In the genomic region with DNA sequence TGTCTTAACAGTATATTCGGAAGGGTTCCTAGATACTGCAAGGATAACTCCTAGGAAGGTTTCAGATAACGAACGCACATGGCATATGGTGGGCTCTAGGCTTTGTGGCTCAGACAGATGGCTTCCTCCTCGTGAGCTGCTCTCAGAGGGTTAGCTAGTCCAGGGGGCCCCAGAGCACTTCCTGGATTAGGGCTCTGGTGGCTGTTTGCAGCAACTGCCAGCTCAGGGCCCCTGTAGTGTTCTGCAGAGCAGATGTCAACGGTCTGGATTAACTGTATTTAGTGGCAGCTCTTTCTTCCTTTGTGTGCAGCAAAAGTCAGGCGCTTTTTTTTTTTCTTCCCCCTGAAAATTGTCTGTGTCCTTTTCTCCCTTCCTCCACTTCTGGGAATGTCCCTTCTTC, we compare ENCODE assay signal across 8 mouse cellular contexts. TPM values are rescaled to one million over a fixed set of nuclear protein-coding genes. Genes with fewer than 3 reads are reported as not detected.
A peak's percentile ranks its signal among the peaks of the same experiment; 100 is the strongest.
DNase-seq lines count a peak whose midpoint lies in the region; ATAC-seq lines count a peak whose summit lies in the region.

No protein-coding gene starts in this region.

- no peak overlapping the region for H3K4me3 ChIP-seq in kidney, embryonic 16.5 days (ENCODE audit: low read length)
- no peak overlapping the region for H3K4me3 ChIP-seq in intestine, embryonic 14.5 days (ENCODE audit: low read depth, low read length)
- H3K4me3 ChIP-seq in midbrain, embryonic 16.5 days (ENCODE audit: low read depth, low read length) = no peak overlapping the region

- peaks cover 13% of the 10 kb centered on the region; the same call in 1 of the 2 replicates for H3K4me1 ChIP-seq in kidney, embryonic 16.5 days (ENCODE audit: insufficient read depth, low read length)
- peaks cover 18% of the 10 kb centered on the region for H3K4me1 ChIP-seq in intestine, embryonic 14.5 days (replicated peaks; ENCODE audit: control insufficient read depth, insufficient read depth, low read length)
- peaks cover 12% of the 10 kb centered on the region for H3K4me1 ChIP-seq in midbrain, embryonic 16.5 days (ENCODE audit: control insufficient read depth, insufficient read depth, low read length)

- peak; percentile 51; the same call in 1 of the 2 replicates for ATAC-seq in kidney, embryonic 16.5 days (ENCODE audit: low FRiP score, low TSS enrichment)
- ATAC-seq in intestine, embryonic 14.5 days (replicated peaks; ENCODE audit: low FRiP score, low TSS enrichment, low read depth) = peak; percentile 81
- 0 out of 2 replicates have a peak, but pooled peaks have one; percentile 45 for ATAC-seq in midbrain, embryonic 16.5 days

- no peak overlapping the region for H3K9ac ChIP-seq in kidney, embryonic 16.5 days (replicated peaks; ENCODE audit: low read length)
- no peak overlapping the region for H3K9ac ChIP-seq in intestine, embryonic 14.5 days (ENCODE audit: low read length)
- peak overlapping the region; percentile 35; the same call in 1 of the 2 replicates for H3K9ac ChIP-seq in midbrain, embryonic 16.5 days (ENCODE audit: low read depth, low read length)

- H3K9me3 ChIP-seq in kidney, embryonic 16.5 days (ENCODE audit: low read length) = no peaks in the 10 kb centered on the region
- H3K9me3 ChIP-seq in intestine, embryonic 14.5 days (ENCODE audit: control insufficient read depth, low read length) = no peaks in the 10 kb centered on the region
- no peaks in the 10 kb centered on the region for H3K9me3 ChIP-seq in midbrain, embryonic 16.5 days (replicated peaks; ENCODE audit: control insufficient read depth, low read length, poor library complexity, severe bottlenecking)

- H3K4me2 ChIP-seq in kidney, embryonic 16.5 days (replicated peaks; ENCODE audit: low read depth, low read length) = 0 out of 2 replicates have a peak overlapping the region, but pooled peaks have one; percentile 1
- no peak overlapping the region for H3K4me2 ChIP-seq in intestine, embryonic 14.5 days (ENCODE audit: low read length)
- peak overlapping the region; percentile 6; the same call in 1 of the 2 replicates for H3K4me2 ChIP-seq in midbrain, embryonic 16.5 days (ENCODE audit: low read length)

- WGBS in kidney, embryonic 16.5 days = 10% methylated on average over 6 of the region's 6 CpGs
- 11% methylated on average over 6 of the region's 6 CpGs for WGBS in intestine, embryonic 14.5 days
- 2% methylated on average over 6 of the region's 6 CpGs for WGBS in midbrain, embryonic 16.5 days

- H3K27me3 ChIP-seq in kidney, embryonic 16.5 days (ENCODE audit: insufficient read depth, low read length) = no peaks in the 10 kb centered on the region
- no peaks in the 10 kb centered on the region for H3K27me3 ChIP-seq in intestine, embryonic 14.5 days (replicated peaks; ENCODE audit: control insufficient read depth, insufficient read depth, low read length)
- H3K27me3 ChIP-seq in midbrain, embryonic 16.5 days (ENCODE audit: control insufficient read depth, insufficient read depth, low read depth, low read length) = no peaks in the 10 kb centered on the region

- DNase-seq in kidney, adult 9 months = no peak
- DNase-seq in embryo, embryonic 9.5 days (ENCODE audit: extremely low spot score) = peak; percentile 60
- peak; percentile 70 for DNase-seq in intestine, embryonic 14.5 days (ENCODE audit: low spot score)
- peak; percentile 79 for DNase-seq in thymus, postnatal 4 days
- no peak for DNase-seq in gastrocnemius, postnatal 4 days (ENCODE audit: low spot score in 2 of 2)
- no peak for DNase-seq in cerebellum, adult 11-12 months

- no peaks in the 10 kb centered on the region for H3K36me3 ChIP-seq in kidney, embryonic 16.5 days (ENCODE audit: insufficient read depth, low read length)
- H3K36me3 ChIP-seq in intestine, embryonic 14.5 days (ENCODE audit: control insufficient read depth, insufficient read depth, low read length) = no peaks in the 10 kb centered on the region
- H3K36me3 ChIP-seq in midbrain, embryonic 16.5 days (ENCODE audit: control insufficient read depth, insufficient read depth, low read length) = no peaks in the 10 kb centered on the region

- H3K27ac ChIP-seq in kidney, embryonic 16.5 days (ENCODE audit: low read length) = peak overlapping the region; percentile 39; the same call in 1 of the 2 replicates
- H3K27ac ChIP-seq in intestine, embryonic 14.5 days (ENCODE audit: low read depth) = peak overlapping the region; percentile 82
- H3K27ac ChIP-seq in midbrain, embryonic 16.5 days (ENCODE audit: low read length) = peak overlapping the region; percentile 39; the same call in 1 of the 2 replicates

RNA-seq across cellular contexts. Expression of a gene that starts 11.1 kb away (rescaled TPM):
- polyA plus RNA-seq in kidney, embryonic 16.5 days (2015; fragmentation: Nextera tagmentation; extraction: Ambion mirVana) = 0.59 TPM in 1 of 2 replicates, not detected in the other
- 0.70 and 0.90 TPM in 2 replicates for polyA plus RNA-seq in intestine, embryonic 14.5 days (2014; fragmentation: Nextera tagmentation; extraction: Ambion mirVana)
- polyA plus RNA-seq in midbrain, embryonic 16.5 days (2015; fragmentation: Nextera tagmentation; extraction: Ambion mirVana) = 1.6 and 2.0 TPM in 2 replicates
- under 1 TPM; 0.25 to 0.60 TPM for total RNA-seq in gastrocnemius, postnatal 4 days (2021)

RNA-seq across cellular contexts. Expression of a gene that starts 16.8 kb away (rescaled TPM):
- polyA plus RNA-seq in kidney, embryonic 16.5 days (2015; fragmentation: Nextera tagmentation; extraction: Ambion mirVana) = 0.22 and 0.49 TPM in 2 replicates
- polyA plus RNA-seq in intestine, embryonic 14.5 days (2014; fragmentation: Nextera tagmentation; extraction: Ambion mirVana) = 2.2 TPM in 2 replicates
- polyA plus RNA-seq in midbrain, embryonic 16.5 days (2015; fragmentation: Nextera tagmentation; extraction: Ambion mirVana) = 2.0 and 2.8 TPM in 2 replicates
- 10 to 100 TPM; 32.1 to 36.4 TPM for total RNA-seq in gastrocnemius, postnatal 4 days (2021)

Comparison
In these comparisons a context has a peak if more than half of its experiments do, and no peak if none do; other contexts are left out.
1. DNase-seq: peak in embryo, embryonic 9.5 days (single experiment), intestine, embryonic 14.5 days (single experiment) and thymus, postnatal 4 days (single experiment); none in kidney, adult 9 months (single experiment), gastrocnemius, postnatal 4 days (0 of 2) and cerebellum, adult 11-12 months (single experiment).
2. Peak in every context shown above with its lines, with median percentiles within 50 percentile points of each other: ATAC-seq and H3K27ac ChIP-seq.